Mouse (Mus musculus) gastrocnemius, adult 2 months (tissue): Measurements from ENCODE around the gene Rnf10. TPM values are rescaled to one million over a fixed set of nuclear protein-coding genes. Genes with fewer than 3 reads are reported as not detected.
A peak's percentile ranks its signal among the peaks of the same experiment; 100 is the strongest.

Experiments used
- DNase-seq: peaks from one replicate; pipeline ENCODE4 v3.0.0; 2022
- H3K27ac ChIP-seq: fragments of 200-600 bp; 2 replicates; pipeline ENCODE4 v1.8.1; 2022; ENCODE audit warnings: mild to moderate bottlenecking
- H3K4me3 ChIP-seq: fragments of 200-600 bp; 2 replicates; pipeline ENCODE4 v1.8.1; 2022; ENCODE audit warnings: mild to moderate bottlenecking, moderate library complexity
- CTCF ChIP-seq: fragments of 200-600 bp; IDR thresholded peaks from 2 replicates; pipeline ENCODE4 v1.8.1; 2022; ENCODE audit warnings: antibody characterized with exemption, mild to moderate bottlenecking, moderate library complexity
- intact Hi-C: fragments of 180-260 bp; cut with DNase I; formaldehyde crosslinking; loops from one replicate; pipeline ENCODE4 v1.15.1; 2025
- total RNA-seq, 2 experiments: library from RNA; stranded (reverse); gene quantifications; 2 replicates each; pipeline ENCODE4 v1.2.3; 2021

Gene Rnf10
- total RNA-seq, 2 experiments from 2014 or later = 269 to 274 TPM

- H3K27ac ChIP-seq = peak overlapping the region; percentile 87
- H3K4me3 ChIP-seq = peak overlapping the region; percentile 92
- DNase-seq = peak; percentile 71
- TF ChIP-seq CTCF = peak; percentile 38
- intact Hi-C loops = loop anchor here (2.0 kb wide), 1 partner anchor 49 kb away; the partner anchor contains the start of gene Cox6a1
These were observed 27.5 kb upstream of the Rnf10 start for GRCm38 (mm10) chr5:115300035-115300744.

- Histone ChIP-seq H3K4me3 (no peak overlapping the region), H3K27ac (no peak overlapping the region)
- DNase-seq = no peak
- intact Hi-C loops = no loop called here
- TF ChIP-seq CTCF = no peak
These were observed 23.6 kb upstream of the Rnf10 start for GRCm38 (mm10) chr5:115296347-115296746.

- peak; percentile 33; the same call in 1 of the 2 replicates for TF ChIP-seq CTCF
- H3K4me3 ChIP-seq = no peak overlapping the region
- DNase-seq = no peak
- no peak overlapping the region for H3K27ac ChIP-seq
- intact Hi-C loops = no loop called here
These were observed 21.5 kb upstream of the Rnf10 start for GRCm38 (mm10) chr5:115294173-115294572.

- Histone ChIP-seq H3K4me3 (no peak overlapping the region), H3K27ac (no peak overlapping the region)
- intact Hi-C loops = loop anchor here (5.0 kb wide), 1 partner anchor 58 kb away; the partner anchor contains the start of genes Gatc and Triap1
- DNase-seq = no peak
- peak; percentile 33 for TF ChIP-seq CTCF
These were observed 12.0 kb upstream of the Rnf10 start for GRCm38 (mm10) chr5:115284735-115285134.

- peak; percentile 51 for DNase-seq
- Histone ChIP-seq H3K27ac (peak overlapping the region; percentile 94), H3K4me3 (peak overlapping the region; percentile 84)
- intact Hi-C loops = loop anchor here (5.0 kb wide), 1 partner anchor 62 kb away; the partner anchor contains the start of genes Gatc and Triap1
- no peak for TF ChIP-seq CTCF
These were observed 7.5 kb upstream of the Rnf10 start for GRCm38 (mm10) chr5:115280050-115280687.

GRCm38 (mm10) chr5:115279226-115280049, 6.7 kb upstream of the Rnf10 start, which contains the start of gene Coq5:
Coq5 (plus strand) TSS chr5:115279666.
- H3K4me3 ChIP-seq = peak within 1 kb of the TSS; percentile 84
- H3K27ac ChIP-seq = peak within 1 kb of the TSS; percentile 94
- TF ChIP-seq CTCF = no peak
- DNase-seq = peak; percentile 92
- intact Hi-C loops = loop anchor here (5.0 kb wide), 1 partner anchor 63 kb away; the partner anchor contains the start of genes Gatc and Triap1

- no peak for DNase-seq
- no peak overlapping the region for H3K27ac ChIP-seq
- intact Hi-C loops = no loop called here
- no peak overlapping the region for H3K4me3 ChIP-seq
- TF ChIP-seq CTCF = no peak
These were observed 6.1 kb upstream of the Rnf10 start for GRCm38 (mm10) chr5:115278785-115279184.

- intact Hi-C loops = no loop called here
- H3K4me3 ChIP-seq = no peak overlapping the region
- no peak overlapping the region for H3K27ac ChIP-seq
- DNase-seq = no peak
- no peak for TF ChIP-seq CTCF
These were observed 5.4 kb upstream of the Rnf10 start for GRCm38 (mm10) chr5:115278053-115278452.

GRCm38 (mm10) chr5:115275998-115276397, 3.3 kb upstream of the Rnf10 start:
- peak; percentile 51 for TF ChIP-seq CTCF
- peak; percentile 50 for DNase-seq
- intact Hi-C loops = no loop called here
- Histone ChIP-seq H3K27ac (no peak overlapping the region), H3K4me3 (no peak overlapping the region)

GRCm38 (mm10) chr5:115274771-115275170, 2.1 kb upstream of the Rnf10 start:
- Histone ChIP-seq H3K4me3 (no peak overlapping the region), H3K27ac (no peak overlapping the region)
- DNase-seq = no peak
- TF ChIP-seq CTCF = no peak
- intact Hi-C loops = no loop called here

- DNase-seq = no peak
- intact Hi-C loops = no loop called here
- peak; percentile 40 for TF ChIP-seq CTCF
- H3K27ac ChIP-seq = no peak overlapping the region
- no peak overlapping the region for H3K4me3 ChIP-seq
These were observed 1.7 kb upstream of the Rnf10 start for GRCm38 (mm10) chr5:115274353-115274752.

GRCm38 (mm10) chr5:115273549-115274135, 944 bp upstream of the Rnf10 start:
- TF ChIP-seq CTCF = no peak
- peak overlapping the region; percentile 98 for H3K27ac ChIP-seq
- no peak for DNase-seq
- intact Hi-C loops = loop anchor here (2.0 kb wide), 1 partner anchor 37 kb away; no protein-coding TSS in a partner anchor
- peak overlapping the region; percentile 92; the same call in 1 of the 2 replicates for H3K4me3 ChIP-seq
